Mouse (Mus musculus): ENCODE measurements at regions not wholly inside any gene's neighbourhood (a gene's known extent, or its start where the extent isn't known, plus 50 kb on each side); places are given as distances from the start of the nearest gene placed in this dataset.

GRCm38 (mm10) chr2:75318190-75318589 lies 340.9 kb upstream of the Hnrnpa3 start:
- DNase-seq (ENCODE audit: low spot score in 2 of 2), result no peak

- no peak for DNase-seq (ENCODE audit: low spot score in 2 of 2)
Observed at GRCm38 (mm10) chr2:75324146-75324749, 334.8 kb upstream of the Hnrnpa3 start.

DNA sequence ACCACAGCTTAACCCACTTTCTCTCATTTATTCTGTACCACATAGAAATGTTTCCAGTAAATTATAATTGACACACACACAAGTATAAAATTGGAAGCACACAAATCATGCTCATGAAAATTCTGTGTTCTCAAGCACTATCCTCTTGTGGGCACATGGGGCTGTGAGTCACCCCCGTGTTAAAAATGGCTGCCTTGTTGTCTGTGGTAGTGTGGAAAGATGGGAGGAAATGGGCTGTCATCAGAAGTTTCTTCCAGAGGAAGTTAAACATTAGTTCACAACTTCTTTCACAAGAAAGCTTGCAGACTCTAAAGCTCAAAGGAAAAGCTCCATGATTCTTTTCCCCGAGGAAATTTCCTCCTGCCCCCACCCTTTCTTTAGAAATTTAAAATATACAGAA lies 329.5 kb upstream of the Hnrnpa3 start:
- DNase-seq (ENCODE audit: low spot score in 2 of 2), result no peak

GRCm38 (mm10) chr2:75341310-75341709 lies 317.8 kb upstream of the Hnrnpa3 start:
- no peak for DNase-seq (ENCODE audit: low spot score in 2 of 2)

- no peak for DNase-seq (ENCODE audit: low spot score in 2 of 2)
Observed at GRCm38 (mm10) chr2:75341726-75342280, 317.3 kb upstream of the Hnrnpa3 start.

- DNase-seq (ENCODE audit: low spot score in 2 of 2), result no peak
Observed at GRCm38 (mm10) chr2:75350902-75351301, 308.2 kb upstream of the Hnrnpa3 start.

- no peak for DNase-seq (ENCODE audit: low spot score in 2 of 2)
Observed at GRCm38 (mm10) chr2:75351965-75352364, 307.1 kb upstream of the Hnrnpa3 start.

- no peak for DNase-seq (ENCODE audit: low spot score in 2 of 2)
Observed at GRCm38 (mm10) chr2:75352564-75352963, 306.5 kb upstream of the Hnrnpa3 start.

DNA sequence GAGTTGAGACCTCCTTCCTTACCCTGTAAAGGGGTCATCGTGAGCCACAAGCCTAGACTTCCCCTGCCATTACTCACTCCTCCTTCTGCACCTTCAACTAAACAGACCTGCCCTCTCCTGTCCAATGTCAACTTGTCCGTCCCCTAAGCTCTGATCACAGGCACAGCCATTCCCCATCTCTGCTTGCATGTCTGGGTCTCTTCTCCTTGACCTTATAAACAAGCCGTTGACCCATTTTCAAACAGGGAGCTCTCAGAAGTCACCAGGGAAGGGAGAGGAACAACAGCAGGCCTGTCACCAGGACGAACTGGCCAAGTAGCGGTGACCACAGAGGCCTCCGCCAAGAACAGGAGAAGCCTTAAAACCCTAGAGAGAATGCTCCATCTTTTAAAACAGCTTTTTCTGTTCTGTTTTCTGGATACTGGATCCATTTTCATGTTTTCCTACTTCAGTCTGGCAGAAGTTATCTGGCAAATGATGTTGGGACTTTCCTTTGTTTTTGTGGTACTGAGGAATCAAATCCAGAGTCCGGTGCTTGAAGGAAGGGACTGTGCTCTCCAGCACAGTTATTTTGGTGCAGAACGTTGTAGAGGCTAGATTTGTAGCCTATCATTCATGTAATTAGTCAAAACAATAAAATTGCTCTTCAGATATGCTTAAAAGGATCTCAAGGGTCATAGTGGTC lies 302.2 kb upstream of the Hnrnpa3 start:
- no peak for DNase-seq (ENCODE audit: low spot score in 2 of 2)

DNA sequence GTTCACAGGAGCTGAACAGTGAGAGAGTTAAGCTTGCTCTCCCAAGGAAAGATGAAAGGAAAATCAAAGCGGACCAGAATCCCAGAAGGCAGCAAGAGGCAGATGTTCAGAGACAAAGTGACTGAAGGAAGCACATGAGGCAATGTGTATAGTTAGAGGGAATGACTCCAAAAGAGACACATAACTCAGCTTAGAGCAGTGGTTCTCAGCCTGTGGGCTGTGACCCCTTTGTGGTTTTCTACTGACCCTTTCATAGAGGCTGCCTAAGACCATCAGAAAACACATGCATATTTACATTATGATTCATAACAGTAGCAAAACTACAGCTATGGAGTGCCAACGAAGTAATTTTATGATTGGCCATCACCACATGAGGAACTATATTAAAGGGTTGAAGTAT lies 301.5 kb upstream of the Hnrnpa3 start:
- no peak for DNase-seq (ENCODE audit: low spot score in 2 of 2)

DNA sequence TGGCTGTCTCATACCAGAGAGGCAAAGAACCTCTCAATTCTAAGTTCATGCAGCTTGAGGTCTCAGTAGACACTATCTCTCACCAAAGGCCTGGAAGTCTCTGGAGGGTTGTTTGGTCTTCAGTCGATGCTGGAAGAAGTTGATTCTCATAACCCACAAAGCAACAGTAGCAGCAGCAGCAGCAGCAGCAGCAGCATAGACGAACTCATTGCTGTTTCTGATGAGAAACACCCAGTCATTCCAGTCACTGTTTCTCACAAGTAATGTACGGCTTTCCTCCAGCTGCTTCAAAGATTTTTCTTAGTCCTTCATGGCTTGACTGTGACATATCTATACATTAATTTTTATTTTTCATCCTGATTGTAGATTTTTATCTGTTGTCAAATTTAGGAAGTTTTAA lies 298.1 kb upstream of the Hnrnpa3 start:
- no peak for DNase-seq (ENCODE audit: low spot score in 2 of 2)

- no peak for DNase-seq (ENCODE audit: low spot score in 2 of 2)
Observed at GRCm38 (mm10) chr2:75376666-75377065, 282.4 kb upstream of the Hnrnpa3 start.

DNA sequence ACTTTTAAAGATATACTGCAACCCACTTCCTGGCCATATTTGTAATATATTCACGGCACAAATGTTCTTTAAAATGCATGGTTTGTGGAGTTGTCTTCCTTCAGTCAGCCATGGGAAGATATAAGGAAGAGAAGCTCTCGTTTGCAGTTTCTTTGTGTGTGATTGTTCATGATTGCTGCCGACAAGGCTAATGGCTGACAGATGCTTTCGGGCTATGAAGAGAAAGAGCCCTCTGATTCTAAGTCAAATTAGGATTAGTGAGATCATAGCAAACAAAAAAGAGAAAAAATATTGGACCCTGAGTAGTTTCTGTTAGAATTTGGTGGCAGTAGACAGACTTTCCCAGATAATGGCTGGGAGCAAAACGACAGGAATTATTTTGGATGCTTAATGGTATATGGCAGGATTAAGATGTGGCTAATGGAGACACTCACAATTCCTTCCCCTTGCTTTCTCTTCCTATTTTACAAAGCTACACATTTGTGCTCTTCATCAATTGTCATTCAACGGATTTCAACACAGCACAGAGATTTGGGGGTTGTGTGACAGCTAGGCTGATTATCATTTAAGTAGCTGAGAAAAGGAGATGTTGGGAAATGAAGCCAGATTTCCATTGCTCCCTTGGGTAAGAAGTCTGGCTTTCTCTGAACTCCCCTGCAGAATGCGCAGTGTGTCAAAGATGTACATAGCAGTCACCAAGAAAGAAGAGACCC lies 273.4 kb upstream of the Hnrnpa3 start:
- DNase-seq (ENCODE audit: low spot score in 2 of 2), result no peak

GRCm38 (mm10) chr2:75386636-75387035 lies 272.4 kb upstream of the Hnrnpa3 start:
- DNase-seq (ENCODE audit: low spot score in 2 of 2), result no peak

- no peak for DNase-seq (ENCODE audit: low spot score in 2 of 2)
Observed at GRCm38 (mm10) chr2:75392041-75392440, 267.0 kb upstream of the Hnrnpa3 start.

- no peak for DNase-seq (ENCODE audit: low spot score in 2 of 2)
Observed at GRCm38 (mm10) chr2:75394928-75395673, 264.0 kb upstream of the Hnrnpa3 start.

- no peak for DNase-seq (ENCODE audit: low spot score in 2 of 2)
Observed at GRCm38 (mm10) chr2:75396016-75396415, 263.0 kb upstream of the Hnrnpa3 start.

DNA sequence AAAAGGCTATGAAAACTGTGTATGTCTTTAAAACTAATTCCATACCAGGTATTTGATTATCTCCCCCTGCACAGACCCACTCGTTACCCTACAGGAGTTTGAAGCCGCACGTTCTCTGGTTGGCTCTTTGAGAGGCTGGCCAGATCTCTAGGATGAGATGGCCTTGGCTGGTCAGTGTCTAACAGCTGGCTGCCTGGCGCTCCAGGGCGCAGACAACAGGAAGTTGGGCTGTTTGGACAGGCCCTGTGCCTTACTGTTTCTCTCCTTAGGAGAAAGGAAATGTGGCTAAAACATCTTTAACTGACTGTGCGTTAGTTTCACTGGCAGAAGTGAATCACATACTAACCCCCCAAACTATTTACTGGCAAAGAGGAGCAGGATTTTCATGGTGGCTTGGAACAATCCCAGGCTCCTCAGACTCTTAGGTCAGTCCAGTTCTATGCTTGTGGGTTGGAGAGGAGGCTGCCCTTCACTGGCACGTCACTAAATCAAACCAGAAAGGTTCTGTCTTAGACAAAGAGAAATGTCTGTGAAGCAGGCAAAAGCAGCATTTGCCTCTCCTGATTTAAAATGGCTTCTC lies 258.7 kb upstream of the Hnrnpa3 start:
- DNase-seq (ENCODE audit: low spot score in 2 of 2), result no peak

DNA sequence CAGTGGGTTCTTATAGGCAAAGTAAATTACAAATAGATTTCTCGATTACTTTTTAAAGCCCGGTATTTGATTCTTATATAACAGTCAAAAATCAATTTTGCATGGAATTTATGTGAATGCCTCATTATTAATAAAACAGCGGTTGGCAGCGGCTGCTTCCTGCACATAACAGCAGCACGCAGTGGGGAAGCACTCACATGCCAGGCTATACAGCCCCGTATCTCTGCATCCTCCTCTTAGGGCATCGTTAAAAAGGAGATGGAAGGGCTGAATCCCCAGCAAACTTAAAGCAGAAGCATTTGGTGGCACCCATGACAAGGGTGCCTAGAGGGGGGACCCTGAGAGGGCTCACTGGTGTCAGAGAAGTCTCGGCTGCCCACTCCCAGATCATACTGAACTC lies 255.3 kb upstream of the Hnrnpa3 start:
- DNase-seq (ENCODE audit: low spot score in 2 of 2), result no peak

- no peak for DNase-seq (ENCODE audit: low spot score in 2 of 2)
Observed at GRCm38 (mm10) chr2:75405524-75406214, 253.4 kb upstream of the Hnrnpa3 start.

Data from layer of hippocampus, postnatal 10 days (tissue).